ENCODE assay signal across 8 mouse cellular contexts in genomic region chr2:52675278-52675987, GRCm38 (mm10). TPM values are rescaled to one million over a fixed set of nuclear protein-coding genes. Genes with fewer than 3 reads are reported as not detected.
DNase-seq lines count a peak whose midpoint lies in the region; ATAC-seq and TF ChIP-seq lines count a peak whose summit lies in the region.

No protein-coding gene starts in this region.

- WGBS in embryonic facial prominence, embryonic 10.5 days = under 1% methylated on average over 42 of the region's 42 CpGs
- 2% methylated on average over 41 of the region's 42 CpGs for WGBS in hindbrain, embryonic 16.5 days

- H3K27ac ChIP-seq in CH12.LX (ENCODE audit: insufficient read depth, low read depth) = no peak overlapping the region
- peak overlapping the region; percentile 84 for H3K27ac ChIP-seq in embryonic facial prominence, embryonic 10.5 days (replicated peaks)
- H3K27ac ChIP-seq in hindbrain, embryonic 16.5 days (ENCODE audit: low read depth, low read length) = peak overlapping the region; percentile 29; the same call in 1 of the 2 replicates

- H3K9ac ChIP-seq in CH12.LX (ENCODE audit: insufficient read depth, low read depth) = peak overlapping the region; percentile 49
- peak overlapping the region; percentile 84 for H3K9ac ChIP-seq in hindbrain, embryonic 16.5 days (ENCODE audit: low read depth, low read length)

- peaks cover 2 to 43% of the 10 kb centered on the region in 2 experiments; a peak in 2 of 4 replicates for H3K4me1 ChIP-seq in CH12.LX (ENCODE audit: control insufficient read depth in 1 of 2, insufficient read depth in 2 of 2)
- peaks cover 23% of the 10 kb centered on the region for H3K4me1 ChIP-seq in embryonic facial prominence, embryonic 10.5 days
- peaks cover 10% of the 10 kb centered on the region for H3K4me1 ChIP-seq in hindbrain, embryonic 16.5 days (ENCODE audit: control insufficient read depth, insufficient read depth, low read depth, low read length)

- TF ChIP-seq POLR2A in CH12.LX (IDR thresholded peaks at IDR 0.05; ENCODE audit: low read depth, low read length) = no peak

- no peaks in the 10 kb centered on the region for H3K79me2 ChIP-seq in CH12.LX (replicated peaks; ENCODE audit: control insufficient read depth, extremely low read depth, insufficient read depth, poor library complexity, severe bottlenecking)

- H3K9me3 ChIP-seq in CH12.LX (replicated peaks; ENCODE audit: low read length) = no peaks in the 10 kb centered on the region
- no peaks in the 10 kb centered on the region for H3K9me3 ChIP-seq in embryonic facial prominence, embryonic 10.5 days
- H3K9me3 ChIP-seq in hindbrain, embryonic 16.5 days (ENCODE audit: control insufficient read depth, low read length) = no peaks in the 10 kb centered on the region

- ATAC-seq in hindbrain, embryonic 16.5 days = peak; percentile 57

- H3K4me2 ChIP-seq in CH12.LX (ENCODE audit: insufficient read depth, low read depth, poor library complexity, severe bottlenecking) = peak overlapping the region; percentile 91
- peak overlapping the region; percentile 98 for H3K4me2 ChIP-seq in hindbrain, embryonic 16.5 days (ENCODE audit: low read length)

- no peak for TF ChIP-seq RAD21 in CH12.LX (IDR thresholded peaks at IDR 0.05; ENCODE audit: low read depth, low read length)

- in situ Hi-C loops in CH12.LX (cut with MboI; ENCODE audit: low pct_ligation_motif_present, low pct_unique_long_range_greater_than_20kb, low sequenced_read_pairs) = no loop called here

- TF ChIP-seq CTCF in CH12.LX (conservative IDR thresholded peaks at IDR 0.05 in 1 of 2, IDR thresholded peaks at IDR 0.05 in 1 of 2; ENCODE audit: low read depth in 2 of 2, low read length in 2 of 2) = no peak

- DNase-seq in gastrocnemius, postnatal 4 days (ENCODE audit: low spot score in 2 of 2) = peak; percentile 21 to 23
- no peak for DNase-seq in gastrocnemius, adult 8-10 months (ENCODE audit: low spot score in 2 of 2)
- no peak for DNase-seq in CH12.LX (ENCODE audit: extremely low read depth)
- DNase-seq in embryonic facial prominence, embryonic 10.5 days (ENCODE audit: low spot score) = peak; percentile 58
- DNase-seq in mesoderm, embryonic 11.5 days (ENCODE audit: low read depth, low spot score) = peak; percentile 17
- peak; percentile 12 for DNase-seq in yolk sac, embryonic 10.5 days (ENCODE audit: low spot score)
- no peak for DNase-seq in gastrocnemius, postnatal 14 days

- TF ChIP-seq EP300 in CH12.LX (IDR thresholded peaks at IDR 0.05; ENCODE audit: low read length) = no peak

- intact Hi-C loops in gastrocnemius, postnatal 14 days (cut with DNase I; ENCODE audit: low total_unique reads) = no loop called here

- H3K4me3 ChIP-seq in CH12.LX (replicated peaks in 1 of 3; ENCODE audit: low read depth in 2 of 3, low read length in 2 of 3, poor library complexity in 1 of 3) = peak overlapping the region; percentile 55 to 86 (median 67)
- H3K4me3 ChIP-seq in embryonic facial prominence, embryonic 10.5 days = peak overlapping the region; percentile 71
- H3K4me3 ChIP-seq in hindbrain, embryonic 16.5 days (ENCODE audit: low read length) = peak overlapping the region; percentile 78

- H3K27me3 ChIP-seq in CH12.LX (replicated peaks) = peaks cover 4% of the 10 kb centered on the region
- H3K27me3 ChIP-seq in embryonic facial prominence, embryonic 10.5 days (replicated peaks; ENCODE audit: low read depth, poor library complexity, severe bottlenecking) = peaks cover 74% of the 10 kb centered on the region
- no peaks in the 10 kb centered on the region; the same call in 1 of the 2 replicates for H3K27me3 ChIP-seq in hindbrain, embryonic 16.5 days (replicated peaks; ENCODE audit: control insufficient read depth, insufficient read depth, low read length)

- H3K36me3 ChIP-seq in CH12.LX (replicated peaks in 1 of 2; ENCODE audit: control insufficient read depth in 1 of 2, insufficient read depth in 1 of 2, low read length in 1 of 2) = no peaks in the 10 kb centered on the region
- H3K36me3 ChIP-seq in embryonic facial prominence, embryonic 10.5 days (replicated peaks) = no peaks in the 10 kb centered on the region
- no peaks in the 10 kb centered on the region for H3K36me3 ChIP-seq in hindbrain, embryonic 16.5 days (ENCODE audit: control insufficient read depth, insufficient read depth, low read length)

- dilution Hi-C loops in CH12.LX (cut with MboI; ENCODE audit: extremely low pct_ligation_motif_present, extremely low pct_unique_long_range_greater_than_20kb, low sequenced_read_pairs) = no loop called here

TF ChIP-seq in CH12.LX, 34 proteins besides CTCF, POLR2A, EP300 and RAD21:
- TF ChIP-seq KAT2A (IDR thresholded peaks at IDR 0.05; ENCODE audit: insufficient replicate concordance, low read length) (no peak), JUN (IDR thresholded peaks at IDR 0.05; ENCODE audit: insufficient read depth, low read depth, low read length) (no peak), MXI1 (IDR thresholded peaks at IDR 0.05; ENCODE audit: low read depth, low read length) (no peak), MAX (IDR thresholded peaks at IDR 0.05; ENCODE audit: low read length) (no peak), TBP (conservative IDR thresholded peaks at IDR 0.05; ENCODE audit: low read depth, low read length) (no peak), USF2 (conservative IDR thresholded peaks at IDR 0.05; ENCODE audit: low read depth, low read length) (no peak), ZNF384 (IDR thresholded peaks at IDR 0.05; ENCODE audit: low read depth, low read length) (no peak), GABPA (IDR thresholded peaks at IDR 0.05; ENCODE audit: insufficient replicate concordance, low read depth, low read length) (no peak), E2F4 (IDR thresholded peaks at IDR 0.05; ENCODE audit: insufficient replicate concordance, low read depth, low read length) (no peak), JUND (conservative IDR thresholded peaks at IDR 0.05; ENCODE audit: low read depth, low read length) (no peak), MYC (IDR thresholded peaks at IDR 0.05; ENCODE audit: low read depth, low read length) (no peak), RCOR1 (conservative IDR thresholded peaks at IDR 0.05; ENCODE audit: low read depth, low read length) (no peak), UBTF (IDR thresholded peaks at IDR 0.05; ENCODE audit: low read depth, low read length) (no peak), ZC3H11A (IDR thresholded peaks at IDR 0.05; ENCODE audit: low read depth, low read length) (no peak), POLR2AphosphoS2 (IDR thresholded peaks at IDR 0.05; ENCODE audit: low read depth, low read length) (no peak), ETS1 (conservative IDR thresholded peaks at IDR 0.05; ENCODE audit: low read depth, low read length) (no peak), USF1 (IDR thresholded peaks at IDR 0.05; ENCODE audit: low read depth, low read length) (no peak), ZMIZ1 (IDR thresholded peaks at IDR 0.05; ENCODE audit: low read depth, low read length) (no peak), CHD2 (IDR thresholded peaks at IDR 0.05; ENCODE audit: low read length) (no peak), MAZ (IDR thresholded peaks at IDR 0.05; ENCODE audit: low read depth, low read length) (no peak)

RNA-seq across cellular contexts. Expression of gene Cacnb4, which starts 1.2 kb away (rescaled TPM):
- under 1 TPM; 0.31 to 0.32 TPM for total RNA-seq in gastrocnemius, postnatal 4 days (2021)
- under 1 TPM; 0.07 to 0.70 (median 0.41) TPM for total RNA-seq in gastrocnemius, adult 8-10 months (2022)
- total RNA-seq in CH12.LX (2012; rRNA removed) (0.92 and 3.4 TPM in 2 replicates), CH12.LX (2014; rRNA removed) (0.77 and 0.93 TPM in 2 replicates)
- 1.3 and 1.5 TPM in 2 replicates for polyA plus RNA-seq in CH12.LX (2012; ENCODE audit: insufficient read length, low read depth)
- polyA plus RNA-seq in embryonic facial prominence, embryonic 10.5 days (2016; fragmentation: Nextera tagmentation; extraction: Ambion mirVana) = 0.50 and 0.52 TPM in 2 replicates
- 13.6 and 13.9 TPM in 2 replicates for polyA plus RNA-seq in hindbrain, embryonic 16.5 days (2015; fragmentation: Nextera tagmentation; extraction: Ambion mirVana)
- total RNA-seq in gastrocnemius, postnatal 14 days (2021) = under 1 TPM; 0.23 to 0.29 TPM

Comparison
In these comparisons a context has a peak if more than half of its experiments do, and no peak if none do; other contexts are left out.
1. DNase-seq: peak in gastrocnemius, postnatal 4 days (2 of 2), embryonic facial prominence, embryonic 10.5 days (single experiment), mesoderm, embryonic 11.5 days (single experiment) and yolk sac, embryonic 10.5 days (single experiment); none in gastrocnemius, adult 8-10 months (0 of 2), CH12.LX (single experiment) and gastrocnemius, postnatal 14 days (single experiment).
2. Peak in every context shown above with its lines, with median percentiles within 50 percentile points of each other: H3K4me3 ChIP-seq.